Comparison of ENCODE assay signal across 8 mouse cellular contexts in the genomic region with DNA sequence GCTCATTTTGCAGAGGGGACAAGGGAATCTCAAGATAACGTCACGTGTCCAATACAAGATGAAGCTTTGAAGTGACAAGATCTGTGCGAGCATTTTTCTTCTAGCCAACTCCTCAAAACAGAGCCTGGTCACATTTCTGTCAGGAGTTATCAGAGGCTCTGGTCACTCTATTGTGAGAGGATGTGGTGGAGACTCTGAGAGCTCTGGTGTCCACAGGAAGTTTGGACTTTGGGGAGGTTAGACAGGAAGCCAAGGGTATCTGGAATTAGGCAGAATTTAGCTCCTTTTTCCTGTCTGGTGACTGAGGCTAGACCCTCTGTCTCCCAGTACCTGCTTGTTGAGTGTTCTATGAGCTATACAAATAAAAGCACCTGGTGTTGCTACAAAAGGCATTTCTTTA. TPM values are rescaled to one million over a fixed set of nuclear protein-coding genes. Genes with fewer than 3 reads are reported as not detected.
DNase-seq lines count a peak whose midpoint lies in the region; ATAC-seq and TF ChIP-seq lines count a peak whose summit lies in the region.

No protein-coding gene starts in this region.

- no peak overlapping the region for H3K9ac ChIP-seq in heart, adult 2 months (ENCODE audit: low read depth, low read length)
- H3K9ac ChIP-seq in lung, embryonic 14.5 days, result no peak overlapping the region; the same call in 1 of the 2 replicates
- no peak overlapping the region for H3K9ac ChIP-seq in lung, postnatal 0 days (replicated peaks; ENCODE audit: low read depth)
- H3K9ac ChIP-seq in liver, embryonic 11.5 days (ENCODE audit: low read depth, low read length), result peak overlapping the region; percentile 96
- H3K9ac ChIP-seq in neural tube, embryonic 14.5 days (replicated peaks; ENCODE audit: low read depth, low read length), result no peak overlapping the region

- TF ChIP-seq CTCF in heart, adult 2 months (IDR thresholded peaks at IDR 0.05), result no peak
- TF ChIP-seq CTCF in lung, embryonic 14.5 days (IDR thresholded peaks at IDR 0.05; ENCODE audit: low read depth), result no peak
- TF ChIP-seq CTCF in lung, postnatal 0 days (IDR thresholded peaks at IDR 0.05), result no peak
- no peak for TF ChIP-seq CTCF in cerebellum, adult 2 months (IDR thresholded peaks at IDR 0.05; ENCODE audit: borderline replicate concordance, insufficient read depth, low read depth, low read length)

- 39% methylated on average over 3 of the region's 3 CpGs for WGBS in heart, adult 2 months
- 64% methylated on average over 3 of the region's 3 CpGs for WGBS in lung, embryonic 14.5 days
- WGBS in lung, postnatal 0 days, result 56% methylated on average over 3 of the region's 3 CpGs
- WGBS in liver, embryonic 11.5 days, result 45% methylated on average over 3 of the region's 3 CpGs
- WGBS in neural tube, embryonic 14.5 days, result 86% methylated on average over 3 of the region's 3 CpGs
- 93% methylated on average over 3 of the region's 3 CpGs for WGBS in cerebellum, adult 2 months

- H3K4me2 ChIP-seq in lung, embryonic 14.5 days, result peak overlapping the region; percentile 91
- H3K4me2 ChIP-seq in lung, postnatal 0 days (replicated peaks; ENCODE audit: low read depth, low read length), result no peak overlapping the region; the same call in 1 of the 2 replicates
- peak overlapping the region; percentile 85; the same call in 1 of the 2 replicates for H3K4me2 ChIP-seq in liver, embryonic 11.5 days
- H3K4me2 ChIP-seq in neural tube, embryonic 14.5 days (ENCODE audit: low read depth, low read length), result peak overlapping the region; percentile 86; the same call in 1 of the 2 replicates

- peak overlapping the region; percentile 90; the same call in 1 of the 2 replicates for H3K4me3 ChIP-seq in heart, adult 2 months
- H3K4me3 ChIP-seq in lung, embryonic 14.5 days (ENCODE audit: low read depth, low read length), result peak overlapping the region; percentile 95; the same call in 1 of the 2 replicates
- H3K4me3 ChIP-seq in lung, postnatal 0 days (ENCODE audit: low read depth, low read length), result no peak overlapping the region
- H3K4me3 ChIP-seq in liver, embryonic 11.5 days (ENCODE audit: low read depth, low read length), result no peak overlapping the region
- H3K4me3 ChIP-seq in neural tube, embryonic 14.5 days (ENCODE audit: low read depth, low read length), result no peak overlapping the region
- no peak overlapping the region for H3K4me3 ChIP-seq in cerebellum, adult 2 months (replicated peaks; ENCODE audit: insufficient read depth, low read depth, low read length)

- DNase-seq in heart, adult 2 months, result no peak
- DNase-seq in heart, adult 18-20 months, result no peak
- no peak for DNase-seq in lung, embryonic 14.5 days
- DNase-seq in lung, postnatal 0 days (ENCODE audit: low spot score), result no peak
- DNase-seq in liver, embryonic 11.5 days (ENCODE audit: low spot score), result no peak
- DNase-seq in cerebellum, adult 2 months, result no peak

- no peak for TF ChIP-seq POLR2A in heart, adult 2 months (IDR thresholded peaks at IDR 0.05; ENCODE audit: insufficient read depth, low read depth, low read length)
- no peak for TF ChIP-seq POLR2A in cerebellum, adult 2 months (IDR thresholded peaks at IDR 0.05; ENCODE audit: borderline replicate concordance, insufficient read depth, low read length)

- H3K36me3 ChIP-seq in heart, adult 2 months (ENCODE audit: control insufficient read depth, insufficient read depth, low read length), result no peaks in the 10 kb centered on the region
- 0 out of 2 replicates have a peak, but pooled peaks cover 7% of the 10 kb centered on the region for H3K36me3 ChIP-seq in lung, embryonic 14.5 days (ENCODE audit: insufficient read depth)
- no peaks in the 10 kb centered on the region for H3K36me3 ChIP-seq in lung, postnatal 0 days (ENCODE audit: insufficient read depth, low read length)
- peaks cover 12% of the 10 kb centered on the region; the same call in 1 of the 2 replicates for H3K36me3 ChIP-seq in liver, embryonic 11.5 days (ENCODE audit: control insufficient read depth, insufficient read depth, low read length)
- H3K36me3 ChIP-seq in neural tube, embryonic 14.5 days (ENCODE audit: control insufficient read depth, insufficient read depth, low read length), result no peaks in the 10 kb centered on the region

- H3K9me3 ChIP-seq in lung, embryonic 14.5 days (ENCODE audit: low read depth, low read length), result no peaks in the 10 kb centered on the region
- H3K9me3 ChIP-seq in lung, postnatal 0 days (ENCODE audit: low read length), result no peaks in the 10 kb centered on the region
- no peaks in the 10 kb centered on the region for H3K9me3 ChIP-seq in liver, embryonic 11.5 days (ENCODE audit: control insufficient read depth, low read length)
- no peaks in the 10 kb centered on the region for H3K9me3 ChIP-seq in neural tube, embryonic 14.5 days (ENCODE audit: control insufficient read depth, low read length)

- intact Hi-C loops in heart, adult 2 months (cut with DNase I), result loop anchor here (5.0 kb wide), 1 partner anchor 39 kb away; no protein-coding TSS in a partner anchor

- H3K4me1 ChIP-seq in heart, adult 2 months (ENCODE audit: control insufficient read depth, insufficient read depth, low read length), result peaks cover 6% of the 10 kb centered on the region
- peaks cover 14% of the 10 kb centered on the region for H3K4me1 ChIP-seq in lung, embryonic 14.5 days (ENCODE audit: insufficient read depth)
- peaks cover 15% of the 10 kb centered on the region; the same call in 1 of the 2 replicates for H3K4me1 ChIP-seq in lung, postnatal 0 days (ENCODE audit: insufficient read depth, low read depth, low read length)
- peaks cover 40% of the 10 kb centered on the region for H3K4me1 ChIP-seq in liver, embryonic 11.5 days (replicated peaks; ENCODE audit: control insufficient read depth, insufficient read depth, low read length)
- H3K4me1 ChIP-seq in neural tube, embryonic 14.5 days (ENCODE audit: control insufficient read depth, insufficient read depth, low read length), result peaks cover 21% of the 10 kb centered on the region
- H3K4me1 ChIP-seq in cerebellum, adult 2 months (ENCODE audit: control insufficient read depth, insufficient read depth, low read length), result peaks cover 19% of the 10 kb centered on the region

- peak overlapping the region; percentile 66 for H3K27ac ChIP-seq in heart, adult 2 months
- no peak overlapping the region for H3K27ac ChIP-seq in lung, embryonic 14.5 days (ENCODE audit: low read depth)
- no peak overlapping the region for H3K27ac ChIP-seq in lung, postnatal 0 days (ENCODE audit: low read length)
- H3K27ac ChIP-seq in liver, embryonic 11.5 days (ENCODE audit: low read depth, low read length), result peak overlapping the region; percentile 98
- H3K27ac ChIP-seq in neural tube, embryonic 14.5 days (ENCODE audit: low read depth, low read length), result no peak overlapping the region
- no peak overlapping the region for H3K27ac ChIP-seq in cerebellum, adult 2 months (ENCODE audit: insufficient read depth, low read length)

- no peak for TF ChIP-seq EP300 in heart, adult 2 months (IDR thresholded peaks at IDR 0.05; ENCODE audit: insufficient read depth, low read depth, low read length)
- no peak for TF ChIP-seq EP300 in lung, postnatal 0 days (IDR thresholded peaks at IDR 0.05)

- no peaks in the 10 kb centered on the region for H3K27me3 ChIP-seq in heart, adult 2 months (ENCODE audit: control insufficient read depth, insufficient read depth, low read length)
- H3K27me3 ChIP-seq in lung, embryonic 14.5 days (ENCODE audit: insufficient read depth, low read length), result no peaks in the 10 kb centered on the region
- no peaks in the 10 kb centered on the region for H3K27me3 ChIP-seq in lung, postnatal 0 days (replicated peaks; ENCODE audit: insufficient read depth, low read length)
- no peaks in the 10 kb centered on the region for H3K27me3 ChIP-seq in liver, embryonic 11.5 days (replicated peaks; ENCODE audit: control insufficient read depth, insufficient read depth, low read length)
- peaks cover 3% of the 10 kb centered on the region; the same call in 1 of the 2 replicates for H3K27me3 ChIP-seq in neural tube, embryonic 14.5 days (ENCODE audit: control insufficient read depth, insufficient read depth, low read length)
- no peaks in the 10 kb centered on the region for H3K27me3 ChIP-seq in cerebellum, adult 2 months (ENCODE audit: control insufficient read depth, insufficient read depth, low read length)

- H3K79me2 ChIP-seq in heart, adult 2 months (replicated peaks; ENCODE audit: control insufficient read depth, insufficient read depth, low read length), result no peaks in the 10 kb centered on the region

- ATAC-seq in lung, embryonic 14.5 days (ENCODE audit: insufficient read depth), result no peak
- ATAC-seq in lung, postnatal 0 days, result no peak
- ATAC-seq in liver, embryonic 11.5 days (replicated peaks; ENCODE audit: low FRiP score), result no peak
- ATAC-seq in neural tube, embryonic 14.5 days (ENCODE audit: low read depth), result no peak
- ATAC-seq in inflammation-experienced regulatory T-cells, adult 6 months, result no peak

RNA-seq across cellular contexts. Expression of a gene that starts 0.6 kb away (rescaled TPM):
- 10 to 100 TPM in 1 of 2 experiments, 1 to 10 TPM in 1; 7.5 to 13.1 TPM for total RNA-seq in heart, adult 2 months (2021)
- 11.1 and 17.1 TPM in 2 replicates for polyA plus RNA-seq in heart, adult 2 months (2012; rRNA removed)
- total RNA-seq in heart, adult 18-20 months (2021), result 10 to 100 TPM in 1 of 2 experiments, 1 to 10 TPM in 1; 9.0 to 10.8 TPM
- polyA plus RNA-seq in lung, embryonic 14.5 days (2014; fragmentation: Nextera tagmentation; extraction: Ambion mirVana), result 81.8 and 85.3 TPM in 2 replicates
- polyA plus RNA-seq in lung, postnatal 0 days (2015; fragmentation: Nextera tagmentation; extraction: Ambion mirVana), result 368 and 414 TPM in 2 replicates
- 81.9 and 84.0 TPM in 2 replicates for polyA plus RNA-seq in liver, embryonic 11.5 days (2014; fragmentation: Nextera tagmentation; extraction: Ambion mirVana)
- polyA plus RNA-seq in neural tube, embryonic 14.5 days (2014; fragmentation: Nextera tagmentation; extraction: Ambion mirVana), result 74.9 and 80.1 TPM in 2 replicates
- polyA plus RNA-seq in inflammation-experienced regulatory T-cells, adult 6 months (2017; shearing (Covaris generic)), result 10 to 100 TPM; 26.5 to 39.7 (median 36.1) TPM
- 38.4 and 38.8 TPM in 2 replicates for polyA plus RNA-seq in cerebellum, adult 2 months (2012; rRNA removed)

Comparison
In these comparisons a context has a peak if more than half of its experiments do, and no peak if none do; other contexts are left out.
1. H3K4me3 ChIP-seq: peak in heart, adult 2 months (single experiment) and lung, embryonic 14.5 days (single experiment); none in lung, postnatal 0 days (single experiment), liver, embryonic 11.5 days (single experiment), neural tube, embryonic 14.5 days (single experiment) and cerebellum, adult 2 months (single experiment).
2. H3K27ac ChIP-seq: peak in heart, adult 2 months (single experiment) and liver, embryonic 11.5 days (single experiment); none in lung, embryonic 14.5 days (single experiment), lung, postnatal 0 days (single experiment), neural tube, embryonic 14.5 days (single experiment) and cerebellum, adult 2 months (single experiment).